Mouse (Mus musculus) heart, embryonic 14.5 days (tissue): ENCODE data around the gene 9530053A07Rik. TPM values are rescaled to one million over a fixed set of nuclear protein-coding genes. Genes with fewer than 3 reads are reported as not detected.

Experiments used
- ATAC-seq: fragments of 200-750 bp; cut with Nextera tagmentation; 2 replicates; pipeline ENCODE4 v1.8.0; 2017; ENCODE audit warnings: low read depth, moderate TSS enrichment; ENCODE audit not compliant: insufficient number of reproducible peaks, insufficient read depth, low FRiP score
- H3K27ac ChIP-seq, 2 experiments: fragments of 200-500 bp in 1 of 2; fragments of 300-500 bp in 1 of 2; sonication (generic) in 1 of 2; replicated peaks in 1 of 2; 2 replicates each; pipeline ENCODE4 v1.5.1; 2012 to 2014; ENCODE audit warnings: low read depth in 2 of 2, low read length in 2 of 2, control low read depth in 1 of 2, mild to moderate bottlenecking in 1 of 2, mixed read lengths in 1 of 2; ENCODE audit not compliant: control insufficient read depth in 1 of 2, insufficient read depth in 1 of 2
- H3K27me3 ChIP-seq: fragments of 300-500 bp; sonication (generic); 2 replicates; pipeline ENCODE4 v1.6.1; 2014; ENCODE audit warnings: mild to moderate bottlenecking, low read length, control low read depth; ENCODE audit not compliant: control insufficient read depth, insufficient read depth
- H3K36me3 ChIP-seq: fragments of 300-500 bp; sonication (generic); 2 replicates; pipeline ENCODE4 v1.6.1; 2014; ENCODE audit warnings: mild to moderate bottlenecking, control low read depth, low read length, mixed read lengths; ENCODE audit not compliant: control insufficient read depth, insufficient read depth
- H3K4me1 ChIP-seq, 2 experiments: fragments of 200-500 bp in 1 of 2; fragments of 300-500 bp in 1 of 2; sonication (generic) in 1 of 2; 2 replicates each; pipeline ENCODE4 v1.6.1; 2012 to 2014; ENCODE audit warnings: low read length in 2 of 2, control low read depth in 1 of 2, mixed read lengths in 1 of 2; ENCODE audit not compliant: control insufficient read depth in 2 of 2, insufficient read depth in 2 of 2
- H3K4me2 ChIP-seq: fragments of 300-500 bp; sonication (generic); 2 replicates; pipeline ENCODE4 v1.6.1; 2014; ENCODE audit warnings: mild to moderate bottlenecking, low read length
- H3K4me3 ChIP-seq, 2 experiments: fragments of 200-500 bp in 1 of 2; fragments of 300-500 bp in 1 of 2; sonication (generic) in 1 of 2; 2 replicates each; pipeline ENCODE4 v1.5.1; 2012 to 2014; ENCODE audit warnings: low read length in 2 of 2, mild to moderate bottlenecking in 2 of 2, control low read depth in 1 of 2, low read depth in 1 of 2, moderate library complexity in 1 of 2; ENCODE audit not compliant: control insufficient read depth in 1 of 2, insufficient read depth in 1 of 2
- H3K9ac ChIP-seq: fragments of 300-500 bp; sonication (generic); 2 replicates; pipeline ENCODE4 v1.6.1; 2014; ENCODE audit warnings: mild to moderate bottlenecking, low read length
- H3K9me3 ChIP-seq: fragments of 300-500 bp; sonication (generic); 2 replicates; pipeline ENCODE4 v1.6.1; 2016; ENCODE audit warnings: low read length, control low read depth; ENCODE audit not compliant: control insufficient read depth
- WGBS: fragments of 180-500 bp; shearing (Covaris S2); extraction: QIAGEN DNeasy Blood & Tissue Kit; methylation state at CpG from one replicate; pipeline ENCODE4 v1.1.7; 2014; 5-methylcytosine and 5-hydroxymethylcytosine counted together
- polyA plus RNA-seq: library from polyadenylated mRNA; unstranded; fragments of >200 nt; fragmentation: Nextera tagmentation; extraction: Ambion mirVana; gene quantifications from 2 replicates; pipeline ENCODE4 v1.2.1, GENCODE M21; 2014

Gene 9530053A07Rik
- polyA plus RNA-seq, 1 experiment from 2014 or later = not detected

GRCm38 (mm10) chr7:28208396-28208987 lies 79.2 kb downstream of the 9530053A07Rik start:
- Histone ChIP-seq H3K27me3 (no peaks in the 10 kb centered on the region), H3K9ac (peak overlapping the region; percentile 63; the same call in 1 of the 2 replicates), H3K4me2 (peak overlapping the region; percentile 61), H3K4me1 (no peaks in the 10 kb centered on the region), H3K9me3 (no peaks in the 10 kb centered on the region), H3K27ac (peak overlapping the region in 1 of 2 experiments; percentile 42; a peak in 1 of 4 replicates), H3K36me3 (no peaks in the 10 kb centered on the region), H3K4me3 (peak overlapping the region; percentile 26 to 38)
- WGBS = 33% methylated on average over 12 of the region's 12 CpGs
- no peak for ATAC-seq

- peak; percentile 26; the same call in 1 of the 2 replicates for ATAC-seq
- peak overlapping the region in 1 of 2 experiments; percentile 42; a peak in 1 of 4 replicates for H3K27ac ChIP-seq
- WGBS = 41% methylated on average over 19 of the region's 19 CpGs
Observed at GRCm38 (mm10) chr7:28208988-28209508, 79.8 kb downstream of the 9530053A07Rik start.

DNA sequence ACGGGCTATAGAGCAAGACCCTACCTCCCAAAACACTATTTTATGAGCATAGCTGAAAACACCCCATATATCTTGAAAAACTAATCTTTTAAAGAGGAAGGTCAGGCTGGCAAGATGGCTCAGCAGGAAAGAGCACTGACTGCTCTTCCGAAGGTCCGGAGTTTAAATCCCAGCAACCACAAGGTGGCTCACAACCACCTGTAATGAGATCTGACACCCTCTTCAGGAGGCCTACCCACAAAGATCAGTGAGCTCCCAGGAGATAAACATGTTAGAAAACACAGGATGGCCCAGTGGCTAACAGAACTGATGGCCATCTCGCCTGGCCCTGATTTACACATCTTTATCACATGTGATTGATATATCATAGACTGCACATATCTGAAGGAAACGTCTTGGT lies 81.5 kb downstream of the 9530053A07Rik start:
- no peaks in the 10 kb centered on the region for H3K4me1 ChIP-seq
- H3K9ac ChIP-seq = no peak overlapping the region
- H3K4me2 ChIP-seq = no peak overlapping the region
- no peak overlapping the region for H3K4me3 ChIP-seq
- H3K9me3 ChIP-seq = no peaks in the 10 kb centered on the region
- ATAC-seq = no peak
- WGBS = 43% methylated on average over 5 of the region's 5 CpGs
- no peaks in the 10 kb centered on the region for H3K27me3 ChIP-seq
- no peaks in the 10 kb centered on the region for H3K36me3 ChIP-seq
- H3K27ac ChIP-seq = no peak overlapping the region

More at GRCm38 (mm10) chr7:28208988-28209508, 79.8 kb downstream of the 9530053A07Rik start:
- no peaks in the 10 kb centered on the region for H3K4me1 ChIP-seq
- H3K27me3 ChIP-seq = no peaks in the 10 kb centered on the region
- peak overlapping the region; percentile 61 for H3K4me2 ChIP-seq
- H3K4me3 ChIP-seq = peak overlapping the region; percentile 26 to 38
- no peaks in the 10 kb centered on the region for H3K36me3 ChIP-seq
- H3K9ac ChIP-seq = peak overlapping the region; percentile 63
- no peaks in the 10 kb centered on the region for H3K9me3 ChIP-seq

GRCm38 (mm10) chr7:28214142-28214541 lies 84.9 kb downstream of the 9530053A07Rik start:
- Histone ChIP-seq H3K27me3 (no peaks in the 10 kb centered on the region), H3K9me3 (no peaks in the 10 kb centered on the region), H3K9ac (no peak overlapping the region), H3K4me2 (no peak overlapping the region), H3K4me3 (no peak overlapping the region), H3K27ac (no peak overlapping the region), H3K4me1 (no peaks in the 10 kb centered on the region), H3K36me3 (no peaks in the 10 kb centered on the region)
- 29% methylated on average over 10 of the region's 10 CpGs for WGBS
- ATAC-seq = no peak

Other genes starting within 250 kb of the 9530053A07Rik start
- gene Zfp974, start 200.0 kb upstream of the 9530053A07Rik start, polyA plus RNA-seq = 8.3 and 9.5 TPM in 2 replicates
- gene Zfp780b, start 150.3 kb upstream of the 9530053A07Rik start, polyA plus RNA-seq = 13.1 and 13.2 TPM in 2 replicates
- gene Zfp850, start 115.4 kb upstream of the 9530053A07Rik start, polyA plus RNA-seq = 1.9 and 2.2 TPM in 2 replicates
- gene Psmc4, start 79.4 kb upstream of the 9530053A07Rik start, polyA plus RNA-seq = 212 and 221 TPM in 2 replicates
- not detected in 2 replicates for gene Fcgbp, start 58.2 kb upstream of the 9530053A07Rik start, polyA plus RNA-seq
- gene Fbl, start 40.2 kb downstream of the 9530053A07Rik start, polyA plus RNA-seq = 20.1 and 23.1 TPM in 2 replicates
- gene Dyrk1b, start 50.0 kb downstream of the 9530053A07Rik start, polyA plus RNA-seq = 10.7 and 11.7 TPM in 2 replicates
- gene Eid2, start 138.4 kb downstream of the 9530053A07Rik start, polyA plus RNA-seq = 8.4 and 10.3 TPM in 2 replicates
- gene Eid2b, start 148.3 kb downstream of the 9530053A07Rik start, polyA plus RNA-seq = 6.7 and 8.4 TPM in 2 replicates
- not detected in 2 replicates for gene Selenov, start 161.7 kb downstream of the 9530053A07Rik start, polyA plus RNA-seq
- gene Dll3, start 172.8 kb downstream of the 9530053A07Rik start, polyA plus RNA-seq = 0.14 TPM in 1 of 2 replicates, not detected in the other
- 119 and 131 TPM in 2 replicates for gene Timm50, start 182.6 kb downstream of the 9530053A07Rik start, polyA plus RNA-seq
- gene Supt5, start 209.3 kb downstream of the 9530053A07Rik start, polyA plus RNA-seq = 47.9 and 48.0 TPM in 2 replicates
- 731 and 789 TPM in 2 replicates for gene Rps16, start 221.2 kb downstream of the 9530053A07Rik start, polyA plus RNA-seq
- gene Plekhg2, start 243.1 kb downstream of the 9530053A07Rik start, polyA plus RNA-seq = 32.9 and 35.6 TPM in 2 replicates